Mouse (Mus musculus): Measurements from ENCODE around the gene Incenp. TPM values are rescaled to one million over a fixed set of nuclear protein-coding genes. Genes with fewer than 3 reads are reported as not detected.

Gene Incenp
- polyA plus RNA-seq, 1 experiment, result 17.2 TPM

DNA sequence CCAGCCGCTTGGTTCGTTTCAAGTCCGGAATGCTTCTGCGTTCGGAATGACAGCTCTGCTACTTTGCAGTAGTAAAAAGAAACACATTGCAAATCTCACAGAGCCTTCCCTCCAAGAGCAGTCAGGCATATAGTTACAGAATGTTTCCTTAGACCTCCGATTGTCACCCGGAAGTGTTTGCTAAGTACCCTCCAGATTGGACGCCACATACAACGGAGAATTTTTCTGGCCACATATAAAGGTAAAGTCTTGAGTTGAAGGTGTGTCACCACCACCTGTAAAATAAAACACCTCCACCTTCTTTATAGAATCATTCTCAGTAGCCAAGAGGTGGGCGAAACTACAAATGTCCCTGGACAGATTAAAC is 412 bp upstream of the Incenp start:
- Histone ChIP-seq H3K27me3 (ENCODE audit: control insufficient read depth, insufficient read depth, low read length) (no peaks in the 10 kb centered on the region), H3K36me3 (ENCODE audit: control insufficient read depth, insufficient read depth, low read length) (no peaks in the 10 kb centered on the region), H3K27ac (ENCODE audit: insufficient read depth, low read length) (peak overlapping the region; percentile 88), H3K4me1 (ENCODE audit: control insufficient read depth, insufficient read depth, insufficient read length) (peaks cover 11% of the 10 kb centered on the region; the same call in 1 of the 2 replicates), H3K4me3 (ENCODE audit: extremely low read depth, insufficient read depth, insufficient read length) (peak overlapping the region; percentile 67)
- TF ChIP-seq CTCF (IDR thresholded peaks at IDR 0.05; ENCODE audit: extremely low read depth, insufficient read depth, insufficient read length, insufficient replicate concordance), result no peak
- TF ChIP-seq POLR2A (IDR thresholded peaks at IDR 0.05; ENCODE audit: low read depth, low read length), result no peak
- no peak for DNase-seq (ENCODE audit: low read depth in 1 of 2, low spot score in 2 of 2)
- 8% methylated on average over 10 of the region's 10 CpGs for WGBS

DNA sequence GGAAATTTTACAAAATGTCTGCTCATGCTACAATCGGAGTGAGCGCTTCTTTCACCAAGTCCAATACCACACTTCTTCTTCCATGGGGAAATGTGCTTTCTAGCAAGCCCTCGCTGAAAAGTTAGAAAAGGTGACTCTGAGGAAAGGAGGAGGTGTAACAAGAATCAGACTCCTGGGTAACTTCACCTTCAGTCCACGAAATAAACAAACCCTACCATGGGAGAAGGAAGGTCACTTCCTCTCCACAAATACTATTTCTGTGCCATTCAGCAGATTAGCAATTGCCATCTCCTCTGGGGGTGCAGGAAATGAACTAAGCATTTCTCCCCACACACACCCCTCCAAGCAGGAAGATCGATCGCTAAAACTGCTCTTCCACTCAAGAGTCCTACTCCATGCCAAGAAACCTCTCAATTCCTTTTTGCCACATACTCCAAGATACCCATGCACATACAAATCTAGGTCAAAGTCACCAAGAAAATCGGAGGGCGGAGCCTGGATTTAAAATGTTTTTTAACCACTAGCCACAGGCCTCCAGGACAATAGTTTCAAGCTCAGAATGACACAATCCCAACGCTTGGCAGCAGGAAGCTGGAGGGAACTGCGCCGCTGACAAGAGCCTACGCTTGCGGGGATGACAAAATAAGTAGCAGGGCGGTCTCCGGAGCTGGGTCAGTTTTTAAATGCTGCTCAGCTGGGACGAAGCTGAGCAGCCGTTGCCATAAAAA is 848 bp downstream of the Incenp start:
- TF ChIP-seq POLR2A (IDR thresholded peaks at IDR 0.05; ENCODE audit: low read depth, low read length), result no peak
- Histone ChIP-seq H3K4me3 (ENCODE audit: extremely low read depth, insufficient read depth, insufficient read length) (peak overlapping the region; percentile 74), H3K27me3 (ENCODE audit: control insufficient read depth, insufficient read depth, low read length) (no peaks in the 10 kb centered on the region), H3K36me3 (ENCODE audit: control insufficient read depth, insufficient read depth, low read length) (peaks cover 2% of the 10 kb centered on the region; the same call in 1 of the 2 replicates), H3K4me1 (ENCODE audit: control insufficient read depth, insufficient read depth, insufficient read length) (peaks cover 11% of the 10 kb centered on the region; the same call in 1 of the 2 replicates), H3K27ac (ENCODE audit: insufficient read depth, low read length) (peak overlapping the region; percentile 22)
- 6% methylated on average over 17 of the region's 17 CpGs for WGBS
- DNase-seq (ENCODE audit: low read depth in 1 of 2, low spot score in 2 of 2), result no peak

DNA sequence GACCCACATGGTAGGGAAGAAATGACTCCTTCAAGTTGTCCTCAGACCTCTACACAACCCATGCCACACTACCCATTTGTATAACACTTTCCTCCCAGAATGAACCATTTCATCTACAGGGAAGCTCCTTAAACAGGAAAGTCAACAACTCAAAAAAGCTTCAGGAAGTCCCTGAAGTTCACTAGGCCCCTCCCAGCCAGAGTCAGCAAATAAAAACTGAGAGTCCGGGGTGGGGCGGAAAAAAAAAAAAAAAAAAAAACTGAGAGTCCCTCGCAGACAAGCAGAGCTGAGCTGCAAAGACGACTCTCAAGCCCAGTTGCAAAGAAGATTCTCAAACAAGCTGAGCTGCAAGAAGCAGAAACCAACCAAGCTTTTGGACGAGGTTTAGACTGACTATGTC is 3.3 kb downstream of the Incenp start:
- WGBS, result 73% methylated on average over 5 of the region's 5 CpGs
- no peak for DNase-seq (ENCODE audit: low read depth in 1 of 2, low spot score in 2 of 2)
- no peak overlapping the region for H3K27ac ChIP-seq (ENCODE audit: insufficient read depth, low read length)
- peaks cover 10% of the 10 kb centered on the region for H3K36me3 ChIP-seq (ENCODE audit: control insufficient read depth, insufficient read depth, low read length)
- no peak overlapping the region for H3K4me3 ChIP-seq (ENCODE audit: extremely low read depth, insufficient read depth, insufficient read length)
- peaks cover 11% of the 10 kb centered on the region; the same call in 1 of the 2 replicates for H3K4me1 ChIP-seq (ENCODE audit: control insufficient read depth, insufficient read depth, insufficient read length)
- TF ChIP-seq CTCF (IDR thresholded peaks at IDR 0.05; ENCODE audit: extremely low read depth, insufficient read depth, insufficient read length, insufficient replicate concordance), result no peak
- no peak for TF ChIP-seq POLR2A (IDR thresholded peaks at IDR 0.05; ENCODE audit: low read depth, low read length)
- H3K27me3 ChIP-seq (ENCODE audit: control insufficient read depth, insufficient read depth, low read length), result no peaks in the 10 kb centered on the region

DNA sequence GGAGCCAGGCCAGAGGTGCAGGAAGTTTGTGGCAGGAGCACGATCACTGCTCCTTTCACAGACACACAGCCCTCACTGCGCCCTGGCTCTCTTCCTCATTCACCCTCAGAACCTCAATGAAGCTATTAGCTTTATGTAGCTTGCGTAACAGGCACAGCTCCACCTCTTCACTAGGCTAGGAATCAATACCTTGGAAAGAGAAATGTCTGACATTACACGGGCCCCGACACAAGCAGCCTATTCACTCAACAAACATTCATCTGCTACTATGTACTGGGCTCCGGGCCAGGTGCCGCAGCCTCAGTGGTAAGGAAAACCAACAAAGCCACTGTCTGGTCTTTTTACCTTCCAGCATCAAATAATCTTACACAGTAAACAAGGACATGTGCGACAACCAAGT is 12.6 kb downstream of the Incenp start:
- no peak for DNase-seq (ENCODE audit: low read depth in 1 of 2, low spot score in 2 of 2)
- H3K36me3 ChIP-seq (ENCODE audit: control insufficient read depth, insufficient read depth, low read length), result peaks cover 34% of the 10 kb centered on the region
- TF ChIP-seq POLR2A (IDR thresholded peaks at IDR 0.05; ENCODE audit: low read depth, low read length) (no peak), CTCF (IDR thresholded peaks at IDR 0.05; ENCODE audit: extremely low read depth, insufficient read depth, insufficient read length, insufficient replicate concordance) (no peak)
- no peaks in the 10 kb centered on the region for H3K27me3 ChIP-seq (ENCODE audit: control insufficient read depth, insufficient read depth, low read length)
- H3K4me1 ChIP-seq (ENCODE audit: control insufficient read depth, insufficient read depth, insufficient read length), result no peaks in the 10 kb centered on the region
- H3K4me3 ChIP-seq (ENCODE audit: extremely low read depth, insufficient read depth, insufficient read length), result no peak overlapping the region
- no peak overlapping the region for H3K27ac ChIP-seq (ENCODE audit: insufficient read depth, low read length)
- 87% methylated on average over 8 of the region's 8 CpGs for WGBS

DNA sequence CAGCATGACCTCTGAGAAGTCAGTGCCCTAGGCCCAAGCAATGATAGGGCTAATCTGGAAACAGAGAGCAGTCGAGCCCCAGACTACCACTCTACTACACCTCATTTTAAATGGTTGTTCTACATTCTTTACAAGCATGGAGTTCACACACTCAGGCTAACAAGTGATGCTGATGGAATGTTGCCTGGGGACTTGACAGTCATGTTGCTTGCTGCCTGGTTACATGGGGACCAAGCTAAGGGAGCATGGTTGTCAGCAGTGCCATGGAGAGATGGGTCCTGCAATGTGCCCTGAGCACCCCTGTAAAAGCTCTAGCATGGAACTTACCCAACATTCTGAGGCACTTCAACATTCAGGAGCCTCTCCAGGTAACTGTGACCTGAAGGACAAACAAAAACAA is 13.0 kb downstream of the Incenp start:
- TF ChIP-seq POLR2A (IDR thresholded peaks at IDR 0.05; ENCODE audit: low read depth, low read length), result no peak
- TF ChIP-seq CTCF (IDR thresholded peaks at IDR 0.05; ENCODE audit: extremely low read depth, insufficient read depth, insufficient read length, insufficient replicate concordance), result no peak
- no peak overlapping the region for H3K4me3 ChIP-seq (ENCODE audit: extremely low read depth, insufficient read depth, insufficient read length)
- 95% methylated on average over 1 of the region's 1 CpGs for WGBS
- peaks cover 34% of the 10 kb centered on the region for H3K36me3 ChIP-seq (ENCODE audit: control insufficient read depth, insufficient read depth, low read length)
- no peak overlapping the region for H3K27ac ChIP-seq (ENCODE audit: insufficient read depth, low read length)
- no peak for DNase-seq (ENCODE audit: low read depth in 1 of 2, low spot score in 2 of 2)
- no peaks in the 10 kb centered on the region for H3K4me1 ChIP-seq (ENCODE audit: control insufficient read depth, insufficient read depth, insufficient read length)
- H3K27me3 ChIP-seq (ENCODE audit: control insufficient read depth, insufficient read depth, low read length), result no peaks in the 10 kb centered on the region

DNA sequence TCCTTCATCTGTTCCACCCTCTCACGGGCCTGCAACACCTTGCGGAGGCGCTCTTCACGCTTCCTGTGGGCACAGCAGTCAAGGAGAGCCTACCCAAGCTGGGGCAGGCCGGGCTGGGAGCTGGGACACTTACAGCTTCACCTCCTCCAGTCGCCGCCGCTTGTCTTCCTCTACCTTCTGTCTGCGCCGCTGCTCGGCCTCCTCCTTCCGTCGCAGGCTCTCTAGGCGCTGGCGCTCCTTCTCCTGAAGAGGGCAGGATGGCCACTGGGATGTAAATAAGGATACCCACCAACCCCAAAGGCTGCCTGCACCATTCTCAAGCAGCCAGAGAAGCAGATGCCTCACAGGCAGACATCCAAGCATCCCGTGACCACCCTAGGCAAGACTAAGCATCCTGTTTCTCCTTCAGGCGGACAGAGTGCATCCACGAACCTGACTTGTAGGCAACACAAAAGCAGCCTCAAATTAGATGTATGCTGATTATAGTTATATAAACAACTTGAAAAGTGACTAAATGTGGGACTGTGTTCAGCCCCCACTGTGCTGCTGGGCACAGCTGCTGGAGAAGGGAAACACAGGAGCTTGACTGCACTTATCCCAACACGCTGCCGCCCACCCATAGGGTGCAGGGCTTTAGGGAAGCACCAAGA is 21.0 kb downstream of the Incenp start:
- Histone ChIP-seq H3K4me1 (ENCODE audit: control insufficient read depth, insufficient read depth, insufficient read length) (no peaks in the 10 kb centered on the region), H3K36me3 (ENCODE audit: control insufficient read depth, insufficient read depth, low read length) (peaks cover 54% of the 10 kb centered on the region), H3K27me3 (ENCODE audit: control insufficient read depth, insufficient read depth, low read length) (no peaks in the 10 kb centered on the region), H3K4me3 (ENCODE audit: extremely low read depth, insufficient read depth, insufficient read length) (no peak overlapping the region), H3K27ac (ENCODE audit: insufficient read depth, low read length) (no peak overlapping the region)
- no peak for TF ChIP-seq POLR2A (IDR thresholded peaks at IDR 0.05; ENCODE audit: low read depth, low read length)
- TF ChIP-seq CTCF (IDR thresholded peaks at IDR 0.05; ENCODE audit: extremely low read depth, insufficient read depth, insufficient read length, insufficient replicate concordance), result no peak
- 98% methylated on average over 20 of the region's 20 CpGs for WGBS
- no peak for DNase-seq (ENCODE audit: low read depth in 1 of 2, low spot score in 2 of 2)

DNA sequence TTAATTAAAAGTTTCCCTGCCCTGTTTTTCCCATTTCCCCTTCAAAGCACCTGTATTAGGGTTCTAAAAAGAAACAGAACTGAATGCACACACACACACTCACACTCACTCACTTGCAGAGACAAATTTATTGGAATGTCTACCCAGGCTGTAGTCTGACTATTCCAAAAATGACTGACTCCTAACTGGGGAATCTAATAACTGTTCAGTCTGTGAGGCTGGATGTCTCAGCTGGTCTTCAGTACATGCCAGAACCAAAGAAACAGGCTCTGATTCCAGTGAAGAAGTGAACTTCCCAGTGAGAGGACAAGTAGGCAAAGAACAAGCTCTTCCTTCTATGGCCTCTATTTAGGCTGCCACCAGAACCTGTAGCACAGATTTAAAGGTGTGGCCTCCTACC is 33.9 kb downstream of the Incenp start:
- TF ChIP-seq POLR2A (IDR thresholded peaks at IDR 0.05; ENCODE audit: low read depth, low read length) (no peak), CTCF (IDR thresholded peaks at IDR 0.05; ENCODE audit: extremely low read depth, insufficient read depth, insufficient read length, insufficient replicate concordance) (no peak)
- Histone ChIP-seq H3K36me3 (ENCODE audit: control insufficient read depth, insufficient read depth, low read length) (peaks cover 2% of the 10 kb centered on the region; the same call in 1 of the 2 replicates), H3K4me3 (ENCODE audit: extremely low read depth, insufficient read depth, insufficient read length) (no peak overlapping the region), H3K27me3 (ENCODE audit: control insufficient read depth, insufficient read depth, low read length) (no peaks in the 10 kb centered on the region), H3K4me1 (ENCODE audit: control insufficient read depth, insufficient read depth, insufficient read length) (no peaks in the 10 kb centered on the region), H3K27ac (ENCODE audit: insufficient read depth, low read length) (no peak overlapping the region)
- no peak for DNase-seq (ENCODE audit: low read depth in 1 of 2, low spot score in 2 of 2)

All from spleen, adult 2 months (tissue).